Mouse (Mus musculus): Measurements from ENCODE around the gene Aff1. TPM values are rescaled to one million over a fixed set of nuclear protein-coding genes. Genes with fewer than 3 reads are reported as not detected.

Gene Aff1
- polyA plus RNA-seq, 1 experiment, result 23.3 TPM

GRCm38 (mm10) chr5:103736553-103737207 is 44.5 kb downstream of the Aff1 start:
- Histone ChIP-seq H3K9me3 (replicated peaks; ENCODE audit: control insufficient read depth, insufficient read depth, low read length, poor library complexity, severe bottlenecking) (no peaks in the 10 kb centered on the region), H3K36me3 (ENCODE audit: control insufficient read depth, insufficient read depth, low read length, poor library complexity, severe bottlenecking) (no peaks in the 10 kb centered on the region), H3K27me3 (ENCODE audit: control insufficient read depth, insufficient read depth, low read length, poor library complexity, severe bottlenecking) (no peaks in the 10 kb centered on the region), H3K27ac (ENCODE audit: insufficient read depth, low read length) (no peak overlapping the region), H3K4me1 (ENCODE audit: control insufficient read depth, insufficient read depth, low read length) (peaks cover 5% of the 10 kb centered on the region), H3K9ac (ENCODE audit: low read depth, poor library complexity, severe bottlenecking) (no peak overlapping the region), H3K4me3 (ENCODE audit: low read depth, low read length) (no peak overlapping the region)
- TF ChIP-seq EP300 (IDR thresholded peaks at IDR 0.05; ENCODE audit: insufficient read depth, low read depth, low read length) (no peak), POLR2A (IDR thresholded peaks at IDR 0.05; ENCODE audit: insufficient read depth, low read length) (no peak), CTCF (IDR thresholded peaks at IDR 0.05; ENCODE audit: low read depth, low read length) (no peak)

- Histone ChIP-seq H3K27me3 (ENCODE audit: control insufficient read depth, insufficient read depth, low read length, poor library complexity, severe bottlenecking) (no peaks in the 10 kb centered on the region), H3K9me3 (replicated peaks; ENCODE audit: control insufficient read depth, insufficient read depth, low read length, poor library complexity, severe bottlenecking) (no peaks in the 10 kb centered on the region), H3K36me3 (ENCODE audit: control insufficient read depth, insufficient read depth, low read length, poor library complexity, severe bottlenecking) (no peaks in the 10 kb centered on the region), H3K27ac (ENCODE audit: insufficient read depth, low read length) (no peak overlapping the region), H3K4me1 (ENCODE audit: control insufficient read depth, insufficient read depth, low read length) (peaks cover 2% of the 10 kb centered on the region), H3K9ac (ENCODE audit: low read depth, poor library complexity, severe bottlenecking) (no peak overlapping the region), H3K4me3 (ENCODE audit: low read depth, low read length) (no peak overlapping the region)
- TF ChIP-seq POLR2A (IDR thresholded peaks at IDR 0.05; ENCODE audit: insufficient read depth, low read length) (no peak), CTCF (IDR thresholded peaks at IDR 0.05; ENCODE audit: low read depth, low read length) (no peak), EP300 (IDR thresholded peaks at IDR 0.05; ENCODE audit: insufficient read depth, low read depth, low read length) (no peak)
These were observed 45.3 kb downstream of the Aff1 start for GRCm38 (mm10) chr5:103737208-103738066.

DNA sequence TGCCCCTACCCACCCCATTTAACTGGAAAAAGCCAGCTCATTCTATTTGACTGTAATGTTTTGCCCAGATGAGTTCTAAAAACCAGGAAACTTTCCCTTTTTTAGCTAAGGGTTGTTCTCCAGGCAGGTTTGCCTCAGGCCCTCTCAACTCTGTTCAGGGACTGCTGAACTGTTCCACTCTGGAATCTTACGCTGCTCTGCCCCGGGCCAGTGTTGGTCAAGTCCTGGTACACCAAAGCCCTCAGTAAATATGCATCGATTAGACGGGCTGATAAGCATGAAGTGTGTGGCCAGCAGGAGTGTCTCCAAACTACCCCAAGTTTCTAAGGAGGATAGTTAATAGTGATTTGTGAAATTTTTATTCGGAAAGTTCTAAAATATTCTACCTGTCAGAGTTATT is 46.3 kb downstream of the Aff1 start:
- Histone ChIP-seq H3K9me3 (replicated peaks; ENCODE audit: control insufficient read depth, insufficient read depth, low read length, poor library complexity, severe bottlenecking) (no peaks in the 10 kb centered on the region), H3K4me1 (ENCODE audit: control insufficient read depth, insufficient read depth, low read length) (no peaks in the 10 kb centered on the region), H3K4me3 (ENCODE audit: low read depth, low read length) (no peak overlapping the region), H3K27ac (ENCODE audit: insufficient read depth, low read length) (no peak overlapping the region), H3K36me3 (ENCODE audit: control insufficient read depth, insufficient read depth, low read length, poor library complexity, severe bottlenecking) (no peaks in the 10 kb centered on the region), H3K27me3 (ENCODE audit: control insufficient read depth, insufficient read depth, low read length, poor library complexity, severe bottlenecking) (no peaks in the 10 kb centered on the region), H3K9ac (ENCODE audit: low read depth, poor library complexity, severe bottlenecking) (no peak overlapping the region)
- TF ChIP-seq EP300 (IDR thresholded peaks at IDR 0.05; ENCODE audit: insufficient read depth, low read depth, low read length) (no peak), CTCF (IDR thresholded peaks at IDR 0.05; ENCODE audit: low read depth, low read length) (no peak), POLR2A (IDR thresholded peaks at IDR 0.05; ENCODE audit: insufficient read depth, low read length) (no peak)

- H3K4me3 ChIP-seq (ENCODE audit: low read depth, low read length), result no peak overlapping the region
- no peaks in the 10 kb centered on the region for H3K9me3 ChIP-seq (replicated peaks; ENCODE audit: control insufficient read depth, insufficient read depth, low read length, poor library complexity, severe bottlenecking)
- H3K36me3 ChIP-seq (ENCODE audit: control insufficient read depth, insufficient read depth, low read length, poor library complexity, severe bottlenecking), result no peaks in the 10 kb centered on the region
- no peak overlapping the region for H3K27ac ChIP-seq (ENCODE audit: insufficient read depth, low read length)
- H3K9ac ChIP-seq (ENCODE audit: low read depth, poor library complexity, severe bottlenecking), result no peak overlapping the region
- no peaks in the 10 kb centered on the region for H3K27me3 ChIP-seq (ENCODE audit: control insufficient read depth, insufficient read depth, low read length, poor library complexity, severe bottlenecking)
- no peaks in the 10 kb centered on the region for H3K4me1 ChIP-seq (ENCODE audit: control insufficient read depth, insufficient read depth, low read length)
- TF ChIP-seq EP300 (IDR thresholded peaks at IDR 0.05; ENCODE audit: insufficient read depth, low read depth, low read length) (no peak), CTCF (IDR thresholded peaks at IDR 0.05; ENCODE audit: low read depth, low read length) (no peak), POLR2A (IDR thresholded peaks at IDR 0.05; ENCODE audit: insufficient read depth, low read length) (no peak)
These were observed 47.0 kb downstream of the Aff1 start for GRCm38 (mm10) chr5:103739163-103739562.

DNA sequence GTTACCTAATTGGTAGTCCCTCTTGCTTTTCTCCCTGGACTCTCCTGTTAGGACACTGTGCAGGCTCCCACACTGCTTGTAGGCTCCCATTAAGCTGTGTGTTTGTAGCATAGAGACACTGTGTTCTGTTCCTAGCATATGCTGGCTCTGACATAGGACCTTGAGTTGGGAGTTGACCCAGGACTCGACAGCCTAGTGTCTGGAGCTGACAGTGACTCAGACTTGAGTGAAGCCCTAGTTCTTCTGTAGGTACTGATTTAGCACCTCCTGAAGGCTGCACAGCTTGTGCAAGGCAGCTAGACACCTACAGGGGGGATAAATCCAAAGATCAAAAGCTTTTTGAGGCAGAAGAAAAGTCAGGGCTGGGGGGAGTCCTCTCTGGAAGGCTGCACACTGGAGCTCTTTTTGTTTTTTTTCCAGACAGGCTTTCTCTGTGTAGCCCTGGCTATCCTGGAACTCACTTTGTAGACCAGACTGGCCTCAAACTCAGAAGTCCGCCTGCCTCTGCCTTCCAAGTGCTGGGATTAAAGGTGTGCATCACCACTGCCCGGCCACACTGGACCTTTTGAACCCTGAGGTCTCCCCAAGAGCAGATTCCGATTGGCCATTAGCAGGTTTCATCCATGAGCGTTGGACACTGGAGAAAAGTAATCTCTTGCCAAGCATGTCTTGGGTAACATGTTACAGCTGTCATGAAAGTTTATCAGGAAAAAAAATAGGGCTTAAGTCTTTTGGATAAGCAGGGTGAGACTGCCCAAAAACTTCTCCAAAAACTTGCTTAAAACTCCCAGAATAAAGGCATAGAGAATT is 48.1 kb downstream of the Aff1 start:
- Histone ChIP-seq H3K27ac (ENCODE audit: insufficient read depth, low read length) (no peak overlapping the region), H3K4me1 (ENCODE audit: control insufficient read depth, insufficient read depth, low read length) (no peaks in the 10 kb centered on the region), H3K27me3 (ENCODE audit: control insufficient read depth, insufficient read depth, low read length, poor library complexity, severe bottlenecking) (no peaks in the 10 kb centered on the region), H3K36me3 (ENCODE audit: control insufficient read depth, insufficient read depth, low read length, poor library complexity, severe bottlenecking) (no peaks in the 10 kb centered on the region), H3K9me3 (replicated peaks; ENCODE audit: control insufficient read depth, insufficient read depth, low read length, poor library complexity, severe bottlenecking) (no peaks in the 10 kb centered on the region), H3K9ac (ENCODE audit: low read depth, poor library complexity, severe bottlenecking) (no peak overlapping the region), H3K4me3 (ENCODE audit: low read depth, low read length) (no peak overlapping the region)
- no peak for TF ChIP-seq EP300 (IDR thresholded peaks at IDR 0.05; ENCODE audit: insufficient read depth, low read depth, low read length)
- TF ChIP-seq POLR2A (IDR thresholded peaks at IDR 0.05; ENCODE audit: insufficient read depth, low read length), result no peak
- no peak for TF ChIP-seq CTCF (IDR thresholded peaks at IDR 0.05; ENCODE audit: low read depth, low read length)
